Mouse (Mus musculus) MEL (cell line): ENCODE measurements at regions not wholly inside any gene's neighbourhood (a gene's known extent, or its start where the extent isn't known, plus 50 kb on each side); places are given as distances from the start of the nearest gene placed in this dataset.

Experiments
- CTCF ChIP-seq, 3 experiments: IDR thresholded peaks in 2 of 3; conservative IDR thresholded peaks in 1 of 3; 2 replicates each; pipeline ENCODE4 v1.5.1; 2011 to 2012; ENCODE audit warnings: low read length in 3 of 3, low read depth in 2 of 3, mild to moderate bottlenecking in 2 of 3, improper control_type of control experiment in 1 of 3, inconsistent platforms in 1 of 3, mixed read lengths in 1 of 3, moderate library complexity in 1 of 3; ENCODE audit not compliant: control insufficient read depth in 1 of 3, insufficient read depth in 1 of 3, poor library complexity in 1 of 3, severe bottlenecking in 1 of 3
- EP300 ChIP-seq, 2 experiments: IDR thresholded peaks; 2 replicates each; pipeline ENCODE4 v1.6.1; 2011; ENCODE audit warnings: improper control_type of control experiment in 2 of 2, low read length in 2 of 2, low read depth in 1 of 2, mild to moderate bottlenecking in 1 of 2
- ETS1 ChIP-seq: IDR thresholded peaks from 2 replicates; pipeline ENCODE4 v1.6.1; 2012; ENCODE audit warnings: low read depth, mild to moderate bottlenecking, inconsistent platforms, low read length, improper control_type of control experiment, moderate library complexity
- GATA1 ChIP-seq: IDR thresholded peaks from 2 replicates; pipeline ENCODE4 v1.6.1; 2011; ENCODE audit warnings: low read depth, low read length, improper control_type of control experiment
- JUND ChIP-seq: IDR thresholded peaks from 2 replicates; pipeline ENCODE4 v1.6.1; 2011; ENCODE audit warnings: low read depth, mild to moderate bottlenecking, improper control_type of control experiment, low read length
- MEF2A ChIP-seq: IDR thresholded peaks from 2 replicates; pipeline ENCODE4 v1.6.1; 2014; ENCODE audit warnings: low read depth, mild to moderate bottlenecking, inconsistent platforms, low read length, improper control_type of control experiment; ENCODE audit not compliant: poor library complexity, insufficient replicate concordance, severe bottlenecking; ENCODE audit errors: extremely low read depth
- NELFE ChIP-seq: IDR thresholded peaks from 2 replicates; pipeline ENCODE4 v1.6.1; 2011; ENCODE audit warnings: low read depth, low read length, improper control_type of control experiment
- POLR2A ChIP-seq, 2 experiments: IDR thresholded peaks; 2 replicates each; pipeline ENCODE4 v1.6.1; 2011 to 2012; ENCODE audit warnings: low read length in 2 of 2, mild to moderate bottlenecking in 2 of 2, control low read depth in 1 of 2, improper control_type of control experiment in 1 of 2, low read depth in 1 of 2, moderate library complexity in 1 of 2; ENCODE audit not compliant: control insufficient read depth in 1 of 2, insufficient read depth in 1 of 2, poor library complexity in 1 of 2
- POLR2AphosphoS2 ChIP-seq: IDR thresholded peaks from 2 replicates; pipeline ENCODE4 v1.6.1; 2011; ENCODE audit warnings: low read length, improper control_type of control experiment
- UBTF ChIP-seq: IDR thresholded peaks from 2 replicates; pipeline ENCODE4 v1.6.1; 2012; ENCODE audit warnings: low read depth, mild to moderate bottlenecking, inconsistent platforms, low read length, improper control_type of control experiment, moderate library complexity, borderline replicate concordance; ENCODE audit not compliant: insufficient read depth

- TF ChIP-seq MEF2A (no peak), NELFE (no peak), CTCF (IDR thresholded peaks at IDR 0.05 in 2 of 3, conservative IDR thresholded peaks at IDR 0.05 in 1 of 3; ENCODE audit: control insufficient read depth in 1 of 3, insufficient read depth in 1 of 3, low read depth in 2 of 3, low read length in 3 of 3, poor library complexity in 1 of 3, severe bottlenecking in 1 of 3) (no peak), POLR2A (IDR thresholded peaks at IDR 0.05; ENCODE audit: control insufficient read depth in 1 of 2, insufficient read depth in 1 of 2, low read depth in 1 of 2, low read length in 2 of 2, poor library complexity in 1 of 2) (no peak), UBTF (no peak), JUND (no peak), POLR2AphosphoS2 (no peak), EP300 (IDR thresholded peaks at IDR 0.05; ENCODE audit: low read depth in 1 of 2, low read length in 2 of 2) (no peak), ETS1 (no peak), GATA1 (no peak)
Observed at GRCm38 (mm10) chr10:42096924-42097323, 78.7 kb upstream of the Armc2 start.
